Mouse (Mus musculus) limb, embryonic 14.5 days (tissue): ENCODE measurements around the gene Ankrd24. TPM values are rescaled to one million over a fixed set of nuclear protein-coding genes. Genes with fewer than 3 reads are reported as not detected.

Source experiments
- ATAC-seq: fragments of 200-750 bp; cut with Nextera tagmentation; 2 replicates; pipeline ENCODE4 v1.8.0; 2017; ENCODE audit warnings: low read depth, moderate number of reproducible peaks, moderate TSS enrichment; ENCODE audit not compliant: low FRiP score
- DNase-seq: peaks from one replicate; pipeline ENCODE4 v3.0.0-alpha.2; 2015; ENCODE audit warnings: low spot score
- H3K27ac ChIP-seq: fragments of 300-500 bp; sonication (generic); replicated peaks from 2 replicates; pipeline ENCODE4 v1.5.1; 2014; ENCODE audit warnings: low read depth, mild to moderate bottlenecking, low read length, moderate library complexity, mixed read lengths
- H3K27me3 ChIP-seq: fragments of 300-500 bp; sonication (generic); 2 replicates; pipeline ENCODE4 v1.6.1; 2014; ENCODE audit warnings: low read length, mixed read lengths; ENCODE audit not compliant: control insufficient read depth, insufficient read depth
- H3K36me3 ChIP-seq: fragments of 300-500 bp; sonication (generic); 2 replicates; pipeline ENCODE4 v1.6.1; 2014; ENCODE audit warnings: mild to moderate bottlenecking, low read length, moderate library complexity, mixed read lengths; ENCODE audit not compliant: control insufficient read depth, insufficient read depth
- H3K4me1 ChIP-seq: fragments of 300-500 bp; sonication (generic); 2 replicates; pipeline ENCODE4 v1.6.1; 2014; ENCODE audit warnings: antibody characterized with exemption, low read length, mixed read lengths; ENCODE audit not compliant: control insufficient read depth, insufficient read depth
- H3K4me2 ChIP-seq: fragments of 300-500 bp; sonication (generic); replicated peaks from 2 replicates; pipeline ENCODE4 v1.6.1; 2014; ENCODE audit warnings: low read depth, mild to moderate bottlenecking, low read length, moderate library complexity; ENCODE audit not compliant: severe bottlenecking
- H3K4me3 ChIP-seq: fragments of 300-500 bp; sonication (generic); replicated peaks from 2 replicates; pipeline ENCODE4 v1.5.1; 2014; ENCODE audit warnings: low read length
- H3K9ac ChIP-seq: fragments of 300-500 bp; sonication (generic); 2 replicates; pipeline ENCODE4 v1.6.1; 2014; ENCODE audit warnings: mild to moderate bottlenecking, low read depth, low read length, moderate library complexity; ENCODE audit not compliant: severe bottlenecking
- H3K9me3 ChIP-seq: fragments of 300-500 bp; sonication (generic); 2 replicates; pipeline ENCODE4 v1.6.1; 2016; ENCODE audit warnings: low read length; ENCODE audit not compliant: control insufficient read depth
- POLR2A ChIP-seq: fragments of 200-500 bp; IDR thresholded peaks from 2 replicates; pipeline ENCODE4 v1.8.0; 2012; ENCODE audit warnings: inconsistent platforms, mild to moderate bottlenecking, moderate library complexity, borderline replicate concordance; ENCODE audit not compliant: insufficient read depth, insufficient read length; ENCODE audit errors: extremely low read depth
- WGBS: fragments of 180-500 bp; shearing (Covaris S2); extraction: QIAGEN DNeasy Blood & Tissue Kit; methylation state at CpG from one replicate; pipeline ENCODE4 v1.1.7; 2014; 5-methylcytosine and 5-hydroxymethylcytosine counted together
- polyA plus RNA-seq, 2 experiments: library from polyadenylated mRNA; depleted of rRNA in 1 of 2; stranded (reverse) in 1 of 2; unstranded in 1 of 2; fragments of >200 nt; fragmentation: Nextera tagmentation in 1 of 2; extraction: Ambion mirVana in 1 of 2; gene quantifications; 2 replicates each; pipeline versions ENCODE4 v1.2.1 to v1.2.3; 2012 to 2014

Gene Ankrd24
- 79.9 and 100 TPM in 2 replicates for polyA plus RNA-seq (2012; rRNA removed)
- 5.3 and 9.6 TPM in 2 replicates for polyA plus RNA-seq (2014; fragmentation: Nextera tagmentation; extraction: Ambion mirVana)

- peak within 1 kb of the TSS; percentile 65 for H3K4me3 ChIP-seq
- H3K27ac ChIP-seq, result peak within 1 kb of the TSS; percentile 85
- H3K9ac ChIP-seq, result peak within 1 kb of the TSS; percentile 67
- no peak for DNase-seq
- no peaks in the 10 kb centered on the region for H3K27me3 ChIP-seq
- peaks cover 13% of the 10 kb centered on the region for H3K4me1 ChIP-seq
- H3K9me3 ChIP-seq, result no peaks in the 10 kb centered on the region
- H3K36me3 ChIP-seq, result peaks cover 28% of the 10 kb centered on the region
- no peak for ATAC-seq
- TF ChIP-seq POLR2A, result no peak
- WGBS, result 72% methylated on average over 16 of the region's 16 CpGs
- H3K4me2 ChIP-seq, result peak within 1 kb of the TSS; percentile 69
Measured at GRCm38 (mm10) chr10:81628390-81628789, at the start of gene Ankrd24. TSS of gene Ankrd24 (plus strand) at chr10:81628540.

DNA sequence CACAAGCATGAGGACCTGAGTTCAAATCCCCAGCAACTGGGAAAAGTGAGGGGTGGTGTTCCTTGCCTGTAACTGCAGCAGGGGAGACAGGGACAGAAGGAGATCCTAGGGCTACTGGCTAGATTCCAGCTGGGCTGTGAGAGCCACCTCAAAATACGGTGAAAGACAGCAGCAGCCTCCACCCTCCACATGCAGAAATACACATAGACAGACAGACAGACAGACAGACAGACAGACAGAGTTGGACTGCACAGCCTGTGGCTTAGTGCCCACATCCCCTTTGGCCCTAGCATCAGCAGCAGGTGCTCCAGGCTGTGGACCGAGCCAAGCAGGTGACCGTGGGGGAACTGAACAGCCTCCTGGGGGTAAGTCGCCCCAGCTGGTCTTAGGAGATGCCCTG is 48.4 kb upstream of the Ankrd24 start:
- H3K9ac ChIP-seq, result no peak overlapping the region
- H3K4me3 ChIP-seq, result no peak overlapping the region
- no peaks in the 10 kb centered on the region for H3K27me3 ChIP-seq
- no peak overlapping the region for H3K4me2 ChIP-seq
- no peak for ATAC-seq
- peaks cover 34% of the 10 kb centered on the region for H3K36me3 ChIP-seq
- TF ChIP-seq POLR2A, result no peak
- WGBS, result 56% methylated on average over 4 of the region's 4 CpGs
- DNase-seq, result no peak
- no peaks in the 10 kb centered on the region for H3K9me3 ChIP-seq
- H3K4me1 ChIP-seq, result peaks cover 15% of the 10 kb centered on the region
- H3K27ac ChIP-seq, result no peak overlapping the region

DNA sequence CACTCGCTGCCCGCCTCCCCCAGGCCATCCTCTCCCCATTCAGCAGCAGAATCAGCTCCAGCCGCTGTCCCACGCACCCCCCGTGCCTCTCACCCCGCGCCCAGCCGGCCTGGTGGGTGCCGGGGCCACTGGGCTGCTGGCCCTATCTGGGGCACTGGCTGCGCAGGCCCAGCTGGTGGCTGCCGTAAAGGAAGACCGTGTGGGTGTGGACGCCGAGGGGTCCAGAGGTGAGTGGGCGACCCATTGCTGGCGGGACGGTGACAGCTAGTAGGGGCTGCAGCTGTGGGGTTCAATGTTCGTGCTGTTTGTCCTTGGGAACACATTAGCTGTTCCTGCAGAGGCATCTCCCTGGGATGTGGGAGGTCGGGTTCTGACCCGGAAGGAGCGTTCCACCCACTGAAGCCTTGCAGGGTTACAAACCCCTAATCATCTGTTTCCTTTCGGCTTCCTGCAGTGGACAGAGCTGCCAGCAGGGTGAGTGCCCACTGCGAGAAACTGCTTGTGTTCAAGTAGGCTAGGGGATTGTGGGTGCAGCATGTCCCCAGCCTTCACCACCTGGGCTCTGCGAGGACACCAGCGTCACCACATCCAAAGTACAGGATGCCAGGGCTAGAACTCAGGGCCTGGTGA is 47.8 kb upstream of the Ankrd24 start:
- Histone ChIP-seq H3K9me3 (no peaks in the 10 kb centered on the region), H3K4me1 (peaks cover 15% of the 10 kb centered on the region), H3K36me3 (peaks cover 40% of the 10 kb centered on the region), H3K4me2 (no peak overlapping the region; the same call in 1 of the 2 replicates), H3K27me3 (no peaks in the 10 kb centered on the region), H3K9ac (no peak overlapping the region), H3K4me3 (no peak overlapping the region), H3K27ac (no peak overlapping the region)
- no peak for TF ChIP-seq POLR2A
- no peak for DNase-seq
- 51% methylated on average over 25 of the region's 25 CpGs for WGBS
- no peak for ATAC-seq

GRCm38 (mm10) chr10:81583347-81583746 is 45.0 kb upstream of the Ankrd24 start:
- H3K4me1 ChIP-seq, result peaks cover 6% of the 10 kb centered on the region; the same call in 1 of the 2 replicates
- peaks cover 68% of the 10 kb centered on the region for H3K36me3 ChIP-seq
- DNase-seq (no peak), ATAC-seq (no peak)
- no peaks in the 10 kb centered on the region for H3K9me3 ChIP-seq
- TF ChIP-seq POLR2A, result no peak
- 70% methylated on average over 6 of the region's 6 CpGs for whole genome bisulfite sequencing
- no peak overlapping the region for H3K27ac ChIP-seq
- no peak overlapping the region for H3K4me2 ChIP-seq
- no peaks in the 10 kb centered on the region for H3K27me3 ChIP-seq
- no peak overlapping the region for H3K4me3 ChIP-seq
- H3K9ac ChIP-seq, result no peak overlapping the region

DNA sequence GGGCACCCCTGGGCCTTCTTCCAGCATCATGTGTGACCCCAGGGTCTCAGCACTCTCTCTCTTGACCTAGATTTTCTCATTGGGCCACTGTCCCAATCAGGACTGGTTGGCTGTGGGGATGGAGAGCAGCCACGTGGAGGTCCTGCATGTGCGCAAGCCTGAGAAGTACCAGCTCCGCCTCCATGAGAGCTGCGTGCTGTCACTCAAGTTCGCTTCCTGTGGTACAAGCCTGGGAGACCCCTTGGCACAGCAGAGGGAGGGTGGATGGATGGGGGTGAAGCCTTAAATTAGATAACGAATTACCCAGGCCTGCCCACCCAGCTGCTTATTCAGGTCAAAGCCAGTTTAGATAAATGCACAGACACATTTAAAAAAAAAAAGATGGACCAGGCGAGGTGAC is 39.6 kb upstream of the Ankrd24 start:
- no peaks in the 10 kb centered on the region for H3K4me1 ChIP-seq
- H3K4me2 ChIP-seq, result no peak overlapping the region
- H3K27ac ChIP-seq, result no peak overlapping the region
- DNase-seq (no peak), ATAC-seq (no peak)
- no peak for TF ChIP-seq POLR2A
- no peaks in the 10 kb centered on the region for H3K9me3 ChIP-seq
- peaks cover 61% of the 10 kb centered on the region for H3K36me3 ChIP-seq
- no peak overlapping the region for H3K4me3 ChIP-seq
- H3K9ac ChIP-seq, result no peak overlapping the region
- 62% methylated on average over 7 of the region's 7 CpGs for WGBS
- H3K27me3 ChIP-seq, result no peaks in the 10 kb centered on the region
